Mouse (Mus musculus) right cerebral cortex, adult 2 months (tissue): ENCODE results near the gene Pitpnb.

Experiments used
- DNase-seq, 2 experiments: peaks; one replicate each; pipeline ENCODE4 v3.0.0; 2021 to 2022; ENCODE audit warnings: low spot score in 2 of 2

Gene Pitpnb

GRCm38 (mm10) chr5:111421424-111421823 lies 90.9 kb downstream of the Pitpnb start:
- no peak for DNase-seq

GRCm38 (mm10) chr5:111422058-111422800 lies 91.7 kb downstream of the Pitpnb start:
- no peak for DNase-seq

- DNase-seq: no peak
Measured at GRCm38 (mm10) chr5:111423011-111423410, 92.4 kb downstream of the Pitpnb start.

- no peak for DNase-seq
Measured at GRCm38 (mm10) chr5:111423616-111424015, 93.1 kb downstream of the Pitpnb start.

DNA sequence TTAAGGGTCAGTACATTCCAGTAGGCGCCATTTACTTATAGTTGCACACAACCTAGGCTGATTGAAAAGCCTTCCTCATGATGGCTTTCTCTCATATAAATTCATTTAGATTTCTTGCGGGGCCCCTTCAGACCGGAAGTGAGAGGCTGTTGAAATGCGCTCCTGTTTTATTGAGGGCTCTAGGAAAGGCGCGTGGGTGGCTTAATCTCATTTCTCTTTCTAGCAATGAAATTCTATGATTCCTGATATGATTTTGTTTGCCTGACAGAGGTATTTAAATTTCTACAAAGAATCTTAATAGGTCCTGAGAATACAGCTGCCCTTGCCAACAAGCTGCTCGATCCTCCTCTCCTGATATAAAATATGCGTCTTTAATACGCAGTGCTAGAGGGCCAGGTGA lies 95.2 kb downstream of the Pitpnb start:
- DNase-seq: no peak

- DNase-seq: no peak
Measured at GRCm38 (mm10) chr5:111426249-111426648, 95.7 kb downstream of the Pitpnb start.

DNA sequence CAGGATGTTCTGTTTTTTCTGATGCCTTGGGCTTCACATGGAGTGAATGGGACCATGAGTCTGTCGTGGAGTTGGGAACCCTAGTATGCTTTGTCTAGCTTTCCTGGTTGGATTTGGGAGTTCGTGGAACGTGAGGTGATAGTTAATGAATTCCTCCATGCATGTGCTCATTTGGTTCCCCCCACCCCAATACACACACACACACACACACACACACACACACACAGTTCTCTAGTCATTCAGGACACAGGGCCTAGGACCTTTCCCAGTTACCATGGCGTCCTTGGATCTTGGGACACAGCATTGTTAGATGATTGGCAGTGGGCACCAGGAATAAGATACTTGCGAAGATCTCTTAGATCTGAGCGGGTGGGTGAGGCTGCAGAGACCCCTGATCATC lies 98.3 kb downstream of the Pitpnb start:
- DNase-seq: no peak

DNA sequence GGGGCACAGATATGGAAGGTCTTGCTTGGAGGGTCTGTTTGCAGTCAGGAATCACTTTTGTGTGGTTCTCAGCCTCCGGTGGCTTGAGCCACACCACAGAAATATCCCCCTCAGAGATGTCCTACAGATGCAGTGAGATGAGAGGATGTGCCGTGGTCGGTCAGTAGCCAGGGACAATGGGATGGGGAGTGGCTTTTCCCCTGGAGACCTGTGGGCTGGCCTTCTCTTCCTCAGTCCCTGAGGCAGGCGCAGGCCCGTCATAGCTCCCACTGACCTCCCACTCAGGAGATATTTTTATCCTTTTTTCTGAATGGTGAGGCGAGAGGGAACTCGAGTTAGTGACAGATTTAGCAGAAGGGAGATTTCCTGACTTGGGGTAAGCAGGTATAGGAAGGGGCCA lies 99.2 kb downstream of the Pitpnb start:
- DNase-seq: no peak

- DNase-seq: no peak
Measured at GRCm38 (mm10) chr5:111431007-111431730, 100.6 kb downstream of the Pitpnb start.

GRCm38 (mm10) chr5:111432842-111433241 lies 102.3 kb downstream of the Pitpnb start:
- DNase-seq: no peak

- no peak for DNase-seq
Measured at GRCm38 (mm10) chr5:111434342-111434842, 103.8 kb downstream of the Pitpnb start.

GRCm38 (mm10) chr5:111436260-111436659 lies 105.7 kb downstream of the Pitpnb start:
- DNase-seq: no peak

DNA sequence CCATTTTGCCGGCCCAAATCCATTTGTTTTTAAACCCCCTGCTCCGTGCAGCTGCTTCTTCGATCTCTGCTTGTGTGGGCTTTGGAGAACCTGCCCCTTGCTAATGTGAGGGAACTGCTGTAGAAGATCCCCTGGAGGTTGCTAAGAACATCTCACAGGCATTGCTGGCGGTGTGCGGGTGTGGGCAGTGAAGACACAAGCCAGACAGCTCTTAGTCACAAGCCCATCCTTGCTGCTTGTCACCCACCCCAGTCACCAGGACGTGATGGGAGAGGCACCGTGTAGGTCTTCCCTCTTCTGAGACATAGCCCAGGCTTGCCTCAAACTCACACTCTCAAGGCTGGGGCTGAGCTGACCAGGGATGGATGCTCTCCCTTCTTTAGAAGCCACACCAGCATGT lies 106.6 kb downstream of the Pitpnb start:
- no peak for DNase-seq
